15 mouse cellular contexts compared by ENCODE assay signal in genomic region chr1:90896281-90896680, GRCm38 (mm10). TPM values are rescaled to one million over a fixed set of nuclear protein-coding genes. Genes with fewer than 3 reads are reported as not detected.
DNase-seq lines count a peak whose midpoint lies in the region; ATAC-seq lines count a peak whose summit lies in the region.
"Had no signal": no experiment of that assay in that cellular context is flagged by ENCODE, and none has a peak within 500 bp of the region (broad histone marks: within the 10 kb centered on the region; RNA-seq: fewer than 3 reads in every experiment).

No protein-coding gene starts in this region.

- peaks cover 21% of the 10 kb centered on the region for H3K4me1 ChIP-seq in heart, embryonic 15.5 days (replicated peaks)
- 0 out of 2 replicates have a peak, but pooled peaks cover 3% of the 10 kb centered on the region for H3K4me1 ChIP-seq in heart, embryonic 11.5 days (ENCODE audit: control insufficient read depth, insufficient read depth, low read length)
- H3K4me1 ChIP-seq in lung, embryonic 15.5 days, result peaks cover 11% of the 10 kb centered on the region; the same call in 1 of the 2 replicates
- peaks cover 9% of the 10 kb centered on the region; the same call in 1 of the 2 replicates for H3K4me1 ChIP-seq in intestine, embryonic 15.5 days (replicated peaks)
- H3K4me1 ChIP-seq in stomach, embryonic 16.5 days (ENCODE audit: control insufficient read depth, insufficient read depth, low read length), result peaks cover 17% of the 10 kb centered on the region
- H3K4me1 ChIP-seq: megakaryocyte, embryonic 14.5 days had no signal

- H3K27me3 ChIP-seq in heart, embryonic 15.5 days, result no peaks in the 10 kb centered on the region
- H3K27me3 ChIP-seq in heart, embryonic 11.5 days (ENCODE audit: control insufficient read depth, insufficient read depth, low read length), result no peaks in the 10 kb centered on the region
- no peaks in the 10 kb centered on the region for H3K27me3 ChIP-seq in lung, embryonic 15.5 days
- no peaks in the 10 kb centered on the region for H3K27me3 ChIP-seq in intestine, embryonic 15.5 days (replicated peaks)
- no peaks in the 10 kb centered on the region for H3K27me3 ChIP-seq in stomach, embryonic 16.5 days (ENCODE audit: control insufficient read depth, insufficient read depth, low read length)
- H3K27me3 ChIP-seq: neural tube, embryonic 13.5 days had no signal

- no peak overlapping the region for H3K9ac ChIP-seq in heart, embryonic 15.5 days
- H3K9ac ChIP-seq in heart, embryonic 11.5 days (ENCODE audit: low read depth, low read length), result no peak overlapping the region
- no peak overlapping the region for H3K9ac ChIP-seq in lung, embryonic 15.5 days
- no peak overlapping the region for H3K9ac ChIP-seq in intestine, embryonic 15.5 days
- no peak overlapping the region for H3K9ac ChIP-seq in stomach, embryonic 16.5 days (ENCODE audit: low read length)
- H3K9ac ChIP-seq: neural tube, embryonic 13.5 days had no signal

- WGBS in heart, embryonic 15.5 days, result 92% methylated on average over 4 of the region's 4 CpGs
- 80% methylated on average over 4 of the region's 4 CpGs for WGBS in heart, embryonic 11.5 days (ENCODE audit: insufficient replicate concordance)
- 85% methylated on average over 4 of the region's 4 CpGs for WGBS in lung, embryonic 15.5 days
- 95% methylated on average over 4 of the region's 4 CpGs for WGBS in intestine, embryonic 15.5 days
- WGBS in stomach, embryonic 16.5 days, result 84% methylated on average over 4 of the region's 4 CpGs

- H3K4me2 ChIP-seq in heart, embryonic 15.5 days, result no peak overlapping the region
- no peak overlapping the region for H3K4me2 ChIP-seq in heart, embryonic 11.5 days
- H3K4me2 ChIP-seq in lung, embryonic 15.5 days, result no peak overlapping the region
- no peak overlapping the region for H3K4me2 ChIP-seq in intestine, embryonic 15.5 days (replicated peaks)
- no peak overlapping the region for H3K4me2 ChIP-seq in stomach, embryonic 16.5 days (ENCODE audit: low read depth, low read length)
- H3K4me2 ChIP-seq: neural tube, embryonic 13.5 days had no signal

- no peaks in the 10 kb centered on the region for H3K9me3 ChIP-seq in heart, embryonic 15.5 days (replicated peaks)
- H3K9me3 ChIP-seq in heart, embryonic 11.5 days (replicated peaks; ENCODE audit: control insufficient read depth, low read length), result no peaks in the 10 kb centered on the region
- H3K9me3 ChIP-seq in lung, embryonic 15.5 days, result 0 out of 2 replicates have a peak, but pooled peaks cover under 1% of the 10 kb centered on the region
- H3K9me3 ChIP-seq in intestine, embryonic 15.5 days, result no peaks in the 10 kb centered on the region
- H3K9me3 ChIP-seq in stomach, embryonic 16.5 days (replicated peaks; ENCODE audit: control insufficient read depth, low read length), result no peaks in the 10 kb centered on the region

- DNase-seq in lung, postnatal 14 days, result no peak
- no peak for DNase-seq in urinary bladder, postnatal 36 days (ENCODE audit: low spot score in 2 of 2)
- DNase-seq: liver; thymus, adult 2 months had no signal

- H3K36me3 ChIP-seq in heart, embryonic 15.5 days, result no peaks in the 10 kb centered on the region
- no peaks in the 10 kb centered on the region for H3K36me3 ChIP-seq in heart, embryonic 11.5 days (ENCODE audit: control insufficient read depth, insufficient read depth, low read length)
- H3K36me3 ChIP-seq in lung, embryonic 15.5 days, result no peaks in the 10 kb centered on the region
- no peaks in the 10 kb centered on the region for H3K36me3 ChIP-seq in intestine, embryonic 15.5 days
- H3K36me3 ChIP-seq in stomach, embryonic 16.5 days (ENCODE audit: control insufficient read depth, insufficient read depth, low read length), result no peaks in the 10 kb centered on the region
- H3K36me3 ChIP-seq: hindbrain, embryonic 10.5 days; neural tube, embryonic 13.5 days had no signal

- no peak for ATAC-seq in heart, embryonic 15.5 days (replicated peaks; ENCODE audit: insufficient number of reproducible peaks, insufficient read depth, low FRiP score, low read depth)
- ATAC-seq in heart, embryonic 11.5 days (replicated peaks; ENCODE audit: insufficient number of reproducible peaks, low FRiP score, low TSS enrichment), result no peak
- ATAC-seq in lung, embryonic 15.5 days (ENCODE audit: borderline replicate concordance, extremely low read depth, low FRiP score, low TSS enrichment), result no peak
- ATAC-seq in intestine, embryonic 15.5 days, result no peak
- ATAC-seq in stomach, embryonic 16.5 days (ENCODE audit: insufficient read depth, low FRiP score), result no peak

- peak overlapping the region; percentile 64 for H3K27ac ChIP-seq in heart, embryonic 15.5 days
- H3K27ac ChIP-seq in heart, embryonic 11.5 days (ENCODE audit: low read depth, low read length), result no peak overlapping the region
- H3K27ac ChIP-seq in lung, embryonic 15.5 days, result peak overlapping the region; percentile 81
- peak overlapping the region; percentile 57; the same call in 1 of the 2 replicates for H3K27ac ChIP-seq in intestine, embryonic 15.5 days
- H3K27ac ChIP-seq in stomach, embryonic 16.5 days (ENCODE audit: low read length), result peak overlapping the region; percentile 86

- no peak overlapping the region for H3K4me3 ChIP-seq in heart, embryonic 15.5 days
- no peak overlapping the region for H3K4me3 ChIP-seq in heart, embryonic 11.5 days (ENCODE audit: low read depth, low read length)
- H3K4me3 ChIP-seq in lung, embryonic 15.5 days, result no peak overlapping the region
- no peak overlapping the region for H3K4me3 ChIP-seq in intestine, embryonic 15.5 days (replicated peaks)
- no peak overlapping the region for H3K4me3 ChIP-seq in stomach, embryonic 16.5 days (replicated peaks; ENCODE audit: low read length)
- H3K4me3 ChIP-seq: hindbrain, embryonic 10.5 days; megakaryocyte, embryonic 14.5 days; neural tube, embryonic 13.5 days had no signal

RNA-seq across cellular contexts. Expression of gene Mlph, which starts 18.6 kb away (rescaled TPM):
- 0.42 and 0.44 TPM in 2 replicates for polyA plus RNA-seq in heart, embryonic 15.5 days (2015; fragmentation: Nextera tagmentation; extraction: Ambion mirVana)
- polyA plus RNA-seq in heart, embryonic 11.5 days (2014; fragmentation: Nextera tagmentation; extraction: Ambion mirVana), result 0.16 TPM in 1 of 2 replicates, not detected in the other
- 0.59 and 1.3 TPM in 2 replicates for polyA plus RNA-seq in lung, embryonic 15.5 days (2015; fragmentation: Nextera tagmentation; extraction: Ambion mirVana)
- 0.85 and 1.6 TPM in 2 replicates for polyA plus RNA-seq in intestine, embryonic 15.5 days (2015; fragmentation: Nextera tagmentation; extraction: Ambion mirVana)
- 4.4 and 9.0 TPM in 2 replicates for polyA plus RNA-seq in stomach, embryonic 16.5 days (2015; fragmentation: Nextera tagmentation; extraction: Ambion mirVana)

RNA-seq across cellular contexts. Expression of gene Col6a3, which starts 52.5 kb away (rescaled TPM):
- 24.6 and 40.1 TPM in 2 replicates for polyA plus RNA-seq in heart, embryonic 15.5 days (2015; fragmentation: Nextera tagmentation; extraction: Ambion mirVana)
- 5.3 and 6.8 TPM in 2 replicates for polyA plus RNA-seq in heart, embryonic 11.5 days (2014; fragmentation: Nextera tagmentation; extraction: Ambion mirVana)
- 72.9 and 81.8 TPM in 2 replicates for polyA plus RNA-seq in lung, embryonic 15.5 days (2015; fragmentation: Nextera tagmentation; extraction: Ambion mirVana)
- polyA plus RNA-seq in intestine, embryonic 15.5 days (2015; fragmentation: Nextera tagmentation; extraction: Ambion mirVana), result 73.2 and 74.5 TPM in 2 replicates
- 144 and 162 TPM in 2 replicates for polyA plus RNA-seq in stomach, embryonic 16.5 days (2015; fragmentation: Nextera tagmentation; extraction: Ambion mirVana)

RNA-seq across cellular contexts. Expression of gene Prlh, which starts 56.6 kb away (rescaled TPM):
- not detected in 2 replicates for polyA plus RNA-seq in heart, embryonic 15.5 days (2015; fragmentation: Nextera tagmentation; extraction: Ambion mirVana)
- polyA plus RNA-seq in heart, embryonic 11.5 days (2014; fragmentation: Nextera tagmentation; extraction: Ambion mirVana), result not detected in 2 replicates
- not detected in 2 replicates for polyA plus RNA-seq in lung, embryonic 15.5 days (2015; fragmentation: Nextera tagmentation; extraction: Ambion mirVana)
- polyA plus RNA-seq in intestine, embryonic 15.5 days (2015; fragmentation: Nextera tagmentation; extraction: Ambion mirVana), result not detected in 2 replicates
- not detected in 2 replicates for polyA plus RNA-seq in stomach, embryonic 16.5 days (2015; fragmentation: Nextera tagmentation; extraction: Ambion mirVana)
- polyA plus RNA-seq: hindbrain, embryonic 10.5 days; kidney, adult 2 months; large intestine, adult 2 months; midbrain, postnatal 0 days; neural tube, embryonic 13.5 days; thymus, adult 2 months had no signal
